Mouse (Mus musculus): ENCODE results near the gene Haspin. TPM values are rescaled to one million over a fixed set of nuclear protein-coding genes. Genes with fewer than 3 reads are reported as not detected.

Gene Haspin
- 16.0 and 17.6 TPM in 2 replicates for polyA plus RNA-seq (2014; fragmentation: Nextera tagmentation; extraction: Ambion mirVana)

GRCm38 (mm10) chr11:73137591-73138501, at the start of gene Haspin:
Haspin (minus strand) TSS chr11:73138294.
- DNase-seq (ENCODE audit: low spot score): peak; percentile 94
- no peaks in the 10 kb centered on the region for H3K27me3 ChIP-seq (ENCODE audit: control insufficient read depth, insufficient read depth, low read length)
- peak within 1 kb of the TSS; percentile 83 for H3K9ac ChIP-seq (ENCODE audit: low read length)
- peak within 1 kb of the TSS; percentile 86 for H3K4me3 ChIP-seq (ENCODE audit: low read depth, low read length)
- ATAC-seq (ENCODE audit: insufficient read depth, low FRiP score, low TSS enrichment): peak; percentile 94
- peaks cover 3% of the 10 kb centered on the region; the same call in 1 of the 2 replicates for H3K4me1 ChIP-seq (ENCODE audit: control insufficient read depth, insufficient read depth, low read length)
- no peak within 1 kb of the TSS for H3K27ac ChIP-seq (ENCODE audit: low read depth, low read length)
- H3K36me3 ChIP-seq (ENCODE audit: control insufficient read depth, insufficient read depth, low read length): peaks cover 4% of the 10 kb centered on the region
- under 1% methylated on average over 77 of the region's 84 CpGs for WGBS
- no peaks in the 10 kb centered on the region for H3K9me3 ChIP-seq (ENCODE audit: control insufficient read depth, low read length)
- peak within 1 kb of the TSS; percentile 73 for H3K4me2 ChIP-seq (ENCODE audit: low read depth)

- DNase-seq (ENCODE audit: low spot score): no peak
- Histone ChIP-seq H3K9me3 (ENCODE audit: control insufficient read depth, low read length) (no peaks in the 10 kb centered on the region), H3K4me3 (ENCODE audit: low read depth, low read length) (no peak overlapping the region), H3K9ac (ENCODE audit: low read length) (no peak overlapping the region), H3K27ac (ENCODE audit: low read depth, low read length) (no peak overlapping the region), H3K4me2 (ENCODE audit: low read depth) (no peak overlapping the region), H3K4me1 (ENCODE audit: control insufficient read depth, insufficient read depth, low read length) (no peaks in the 10 kb centered on the region), H3K27me3 (ENCODE audit: control insufficient read depth, insufficient read depth, low read length) (no peaks in the 10 kb centered on the region), H3K36me3 (ENCODE audit: control insufficient read depth, insufficient read depth, low read length) (peaks cover 6% of the 10 kb centered on the region)
- no peak for ATAC-seq (ENCODE audit: insufficient read depth, low FRiP score, low TSS enrichment)
- WGBS: 90% methylated on average over 6 of the region's 6 CpGs
Measured at GRCm38 (mm10) chr11:73187231-73187630, 49.1 kb upstream of the Haspin start.

- Histone ChIP-seq H3K4me3 (ENCODE audit: low read depth, low read length) (no peak overlapping the region), H3K27ac (ENCODE audit: low read depth, low read length) (no peak overlapping the region), H3K36me3 (ENCODE audit: control insufficient read depth, insufficient read depth, low read length) (peaks cover 8% of the 10 kb centered on the region), H3K4me2 (ENCODE audit: low read depth) (no peak overlapping the region), H3K27me3 (ENCODE audit: control insufficient read depth, insufficient read depth, low read length) (no peaks in the 10 kb centered on the region), H3K9me3 (ENCODE audit: control insufficient read depth, low read length) (no peaks in the 10 kb centered on the region), H3K9ac (ENCODE audit: low read length) (no peak overlapping the region), H3K4me1 (ENCODE audit: control insufficient read depth, insufficient read depth, low read length) (no peaks in the 10 kb centered on the region)
- DNase-seq (ENCODE audit: low spot score) (no peak), ATAC-seq (ENCODE audit: insufficient read depth, low FRiP score, low TSS enrichment) (no peak)
- WGBS: 92% methylated on average over 10 of the region's 10 CpGs
Measured at GRCm38 (mm10) chr11:73185872-73186615, 48.0 kb upstream of the Haspin start.

- Histone ChIP-seq H3K36me3 (ENCODE audit: control insufficient read depth, insufficient read depth, low read length) (peaks cover 3% of the 10 kb centered on the region; the same call in 1 of the 2 replicates), H3K9ac (ENCODE audit: low read length) (peak overlapping the region; percentile 79), H3K27me3 (ENCODE audit: control insufficient read depth, insufficient read depth, low read length) (no peaks in the 10 kb centered on the region), H3K4me2 (ENCODE audit: low read depth) (peak overlapping the region; percentile 52), H3K4me3 (ENCODE audit: low read depth, low read length) (peak overlapping the region; percentile 92), H3K27ac (ENCODE audit: low read depth, low read length) (peak overlapping the region; percentile 81; the same call in 1 of the 2 replicates), H3K9me3 (ENCODE audit: control insufficient read depth, low read length) (no peaks in the 10 kb centered on the region), H3K4me1 (ENCODE audit: control insufficient read depth, insufficient read depth, low read length) (peaks cover 12% of the 10 kb centered on the region)
- ATAC-seq (ENCODE audit: insufficient read depth, low FRiP score, low TSS enrichment) (peak; percentile 0; the same call in 1 of the 2 replicates), DNase-seq (ENCODE audit: low spot score) (no peak)
- WGBS: 5% methylated on average over 2 of the region's 2 CpGs
Measured at GRCm38 (mm10) chr11:73177895-73178294, 39.8 kb upstream of the Haspin start.

GRCm38 (mm10) chr11:73177509-73177875, 39.4 kb upstream of the Haspin start:
- DNase-seq (ENCODE audit: low spot score): peak; percentile 83
- no peaks in the 10 kb centered on the region for H3K9me3 ChIP-seq (ENCODE audit: control insufficient read depth, low read length)
- peak overlapping the region; percentile 81 for H3K27ac ChIP-seq (ENCODE audit: low read depth, low read length)
- 0% methylated on average over 28 of the region's 28 CpGs for WGBS
- H3K4me2 ChIP-seq (ENCODE audit: low read depth): peak overlapping the region; percentile 52
- peak overlapping the region; percentile 79 for H3K9ac ChIP-seq (ENCODE audit: low read length)
- peak overlapping the region; percentile 92 for H3K4me3 ChIP-seq (ENCODE audit: low read depth, low read length)
- peaks cover 3% of the 10 kb centered on the region; the same call in 1 of the 2 replicates for H3K36me3 ChIP-seq (ENCODE audit: control insufficient read depth, insufficient read depth, low read length)
- ATAC-seq (ENCODE audit: insufficient read depth, low FRiP score, low TSS enrichment): peak; percentile 61
- no peaks in the 10 kb centered on the region for H3K27me3 ChIP-seq (ENCODE audit: control insufficient read depth, insufficient read depth, low read length)
- H3K4me1 ChIP-seq (ENCODE audit: control insufficient read depth, insufficient read depth, low read length): peaks cover 12% of the 10 kb centered on the region

- WGBS: under 1% methylated on average over 76 of the region's 81 CpGs
- Histone ChIP-seq H3K27me3 (ENCODE audit: control insufficient read depth, insufficient read depth, low read length) (no peaks in the 10 kb centered on the region), H3K9ac (ENCODE audit: low read length) (peak within 1 kb of the TSS; percentile 83), H3K4me3 (ENCODE audit: low read depth, low read length) (peak within 1 kb of the TSS; percentile 92), H3K4me1 (ENCODE audit: control insufficient read depth, insufficient read depth, low read length) (peaks cover 12% of the 10 kb centered on the region), H3K36me3 (ENCODE audit: control insufficient read depth, insufficient read depth, low read length) (no peaks in the 10 kb centered on the region), H3K27ac (ENCODE audit: low read depth, low read length) (peak within 1 kb of the TSS; percentile 81), H3K9me3 (ENCODE audit: control insufficient read depth, low read length) (no peaks in the 10 kb centered on the region), H3K4me2 (ENCODE audit: low read depth) (peak within 1 kb of the TSS; percentile 73)
- ATAC-seq (ENCODE audit: insufficient read depth, low FRiP score, low TSS enrichment) (peak; percentile 98), DNase-seq (ENCODE audit: low spot score) (peak; percentile 96)
Measured at GRCm38 (mm10) chr11:73176608-73177508, 38.8 kb upstream of the Haspin start, which contains the start of the genes Emc6 and Tax1bp3. Emc6 (minus strand) TSS chr11:73177037. Tax1bp3 (plus strand) TSS chr11:73177083.

- no peaks in the 10 kb centered on the region for H3K27me3 ChIP-seq (ENCODE audit: control insufficient read depth, insufficient read depth, low read length)
- no peak overlapping the region for H3K27ac ChIP-seq (ENCODE audit: low read depth, low read length)
- H3K4me2 ChIP-seq (ENCODE audit: low read depth): peak overlapping the region; percentile 73
- H3K4me1 ChIP-seq (ENCODE audit: control insufficient read depth, insufficient read depth, low read length): peaks cover 12% of the 10 kb centered on the region
- H3K4me3 ChIP-seq (ENCODE audit: low read depth, low read length): peak overlapping the region; percentile 92
- H3K9ac ChIP-seq (ENCODE audit: low read length): peak overlapping the region; percentile 83
- ATAC-seq (ENCODE audit: insufficient read depth, low FRiP score, low TSS enrichment) (no peak), DNase-seq (ENCODE audit: low spot score) (no peak)
- H3K36me3 ChIP-seq (ENCODE audit: control insufficient read depth, insufficient read depth, low read length): no peaks in the 10 kb centered on the region
- no peaks in the 10 kb centered on the region for H3K9me3 ChIP-seq (ENCODE audit: control insufficient read depth, low read length)
- 1% methylated on average over 15 of the region's 15 CpGs for WGBS
Measured at GRCm38 (mm10) chr11:73176186-73176585, 38.1 kb upstream of the Haspin start.

GRCm38 (mm10) chr11:73175612-73176011, 37.5 kb upstream of the Haspin start:
- DNase-seq (ENCODE audit: low spot score): no peak
- H3K27me3 ChIP-seq (ENCODE audit: control insufficient read depth, insufficient read depth, low read length): no peaks in the 10 kb centered on the region
- H3K9ac ChIP-seq (ENCODE audit: low read length): peak overlapping the region; percentile 83; the same call in 1 of the 2 replicates
- H3K4me1 ChIP-seq (ENCODE audit: control insufficient read depth, insufficient read depth, low read length): peaks cover 12% of the 10 kb centered on the region
- ATAC-seq (ENCODE audit: insufficient read depth, low FRiP score, low TSS enrichment): no peak
- H3K9me3 ChIP-seq (ENCODE audit: control insufficient read depth, low read length): no peaks in the 10 kb centered on the region
- H3K27ac ChIP-seq (ENCODE audit: low read depth, low read length): no peak overlapping the region
- peak overlapping the region; percentile 73 for H3K4me2 ChIP-seq (ENCODE audit: low read depth)
- H3K36me3 ChIP-seq (ENCODE audit: control insufficient read depth, insufficient read depth, low read length): no peaks in the 10 kb centered on the region
- WGBS: 44% methylated on average over 8 of the region's 8 CpGs
- H3K4me3 ChIP-seq (ENCODE audit: low read depth, low read length): peak overlapping the region; percentile 92
